Mouse (Mus musculus) brown adipose tissue, adult 24 weeks (tissue): ENCODE data around the gene Gm3435. TPM values are rescaled to one million over a fixed set of nuclear protein-coding genes. Genes with fewer than 3 reads are reported as not detected.
"Not testable (repeated sequence)": the region's sequence is repeated elsewhere in the genome, so short reads cannot be mapped to it uniquely, and the experiment has no call there.

Source experiments
- H3K27ac ChIP-seq: fragments of 200-500 bp; replicated peaks from 2 replicates; pipeline ENCODE4 v1.5.1; 2012; ENCODE audit warnings: low read depth, mild to moderate bottlenecking, low read length
- H3K4me1 ChIP-seq: fragments of 200-500 bp; 2 replicates; pipeline ENCODE4 v1.6.1; 2012; ENCODE audit warnings: low read length, mixed read lengths; ENCODE audit not compliant: control insufficient read depth, insufficient read depth, insufficient read length
- H3K4me3 ChIP-seq: fragments of 200-500 bp; 2 replicates; pipeline ENCODE4 v1.5.1; 2012; ENCODE audit warnings: low read depth, mild to moderate bottlenecking, low read length, moderate library complexity; ENCODE audit not compliant: insufficient read depth
- polyA plus RNA-seq: library from polyadenylated mRNA; stranded (reverse); fragments of >200 nt; gene quantifications from 2 replicates; pipeline ENCODE4 v1.2.4, GENCODE M21; 2012; ENCODE audit not compliant: missing spikeins, insufficient read depth, insufficient read length

Gm3435 gene
- polyA plus RNA-seq, 1 experiment, result 3.8 TPM

GRCm38 (mm10) chr17:15021503-15022220, 11.7 kb downstream of the Gm3435 start:
- not testable (repeated sequence) for H3K27ac ChIP-seq, H3K4me3 ChIP-seq, H3K4me1 ChIP-seq

GRCm38 (mm10) chr17:15023878-15024492, 14.0 kb downstream of the Gm3435 start:
- H3K4me3 ChIP-seq, H3K4me1 ChIP-seq, H3K27ac ChIP-seq: not testable (repeated sequence)

GRCm38 (mm10) chr17:15024502-15025193, 14.7 kb downstream of the Gm3435 start:
- H3K27ac ChIP-seq, H3K4me3 ChIP-seq, H3K4me1 ChIP-seq: not testable (repeated sequence)

- not testable (repeated sequence) for H3K27ac ChIP-seq, H3K4me3 ChIP-seq, H3K4me1 ChIP-seq
These were observed 15.5 kb downstream of the Gm3435 start for GRCm38 (mm10) chr17:15025513-15025912.

- H3K4me3 ChIP-seq, H3K27ac ChIP-seq, H3K4me1 ChIP-seq: not testable (repeated sequence)
These were observed 21.4 kb downstream of the Gm3435 start for GRCm38 (mm10) chr17:15031414-15031813.

GRCm38 (mm10) chr17:15040455-15040854, 30.5 kb downstream of the Gm3435 start:
- H3K4me3 ChIP-seq, H3K27ac ChIP-seq, H3K4me1 ChIP-seq: not testable (repeated sequence)

- not testable (repeated sequence) for H3K27ac ChIP-seq, H3K4me1 ChIP-seq, H3K4me3 ChIP-seq
These were observed 31.3 kb downstream of the Gm3435 start, which contains the start of the genes Ermard, Tcte3 and Gm3448 for GRCm38 (mm10) chr17:15041175-15041729. Gene Ermard (plus strand): TSS chr17:15041208. Gene Tcte3 (minus strand): TSS chr17:15041488. Gene Gm3448 (minus strand): TSS chr17:15041537.

GRCm38 (mm10) chr17:15050338-15050737, 40.4 kb downstream of the Gm3435 start:
- H3K4me3 ChIP-seq, H3K4me1 ChIP-seq, H3K27ac ChIP-seq: not testable (repeated sequence)

- not testable (repeated sequence) for H3K27ac ChIP-seq, H3K4me1 ChIP-seq, H3K4me3 ChIP-seq
These were observed 42.8 kb downstream of the Gm3435 start for GRCm38 (mm10) chr17:15052766-15053165.

- not testable (repeated sequence) for H3K27ac ChIP-seq
These were observed 43.3 kb downstream of the Gm3435 start for GRCm38 (mm10) chr17:15053183-15053828.

GRCm38 (mm10) chr17:15053829-15054200, 43.8 kb downstream of the Gm3435 start:
- not testable (repeated sequence) for H3K4me3 ChIP-seq, H3K27ac ChIP-seq, H3K4me1 ChIP-seq

More at GRCm38 (mm10) chr17:15053183-15053828, 43.3 kb downstream of the Gm3435 start:
- not testable (repeated sequence) for H3K4me1 ChIP-seq, H3K4me3 ChIP-seq

- H3K27ac ChIP-seq, result no peak overlapping the region
- no peak overlapping the region for H3K4me3 ChIP-seq
- H3K4me1 ChIP-seq, result no peaks in the 10 kb centered on the region
These were observed 45.9 kb downstream of the Gm3435 start for GRCm38 (mm10) chr17:15055925-15056324.

- no peaks in the 10 kb centered on the region for H3K4me1 ChIP-seq
- no peak overlapping the region for H3K27ac ChIP-seq
- H3K4me3 ChIP-seq, result no peak overlapping the region
These were observed 48.2 kb downstream of the Gm3435 start for GRCm38 (mm10) chr17:15058161-15058591.

- H3K4me3 ChIP-seq, result no peak overlapping the region
- no peak overlapping the region for H3K27ac ChIP-seq
- H3K4me1 ChIP-seq, result no peaks in the 10 kb centered on the region
These were observed 49.7 kb downstream of the Gm3435 start for GRCm38 (mm10) chr17:15059646-15060045.

GRCm38 (mm10) chr17:15060356-15060755, 50.4 kb downstream of the Gm3435 start:
- no peak overlapping the region for H3K4me3 ChIP-seq
- no peak overlapping the region for H3K27ac ChIP-seq
- H3K4me1 ChIP-seq, result no peaks in the 10 kb centered on the region
